In the genomic region with DNA sequence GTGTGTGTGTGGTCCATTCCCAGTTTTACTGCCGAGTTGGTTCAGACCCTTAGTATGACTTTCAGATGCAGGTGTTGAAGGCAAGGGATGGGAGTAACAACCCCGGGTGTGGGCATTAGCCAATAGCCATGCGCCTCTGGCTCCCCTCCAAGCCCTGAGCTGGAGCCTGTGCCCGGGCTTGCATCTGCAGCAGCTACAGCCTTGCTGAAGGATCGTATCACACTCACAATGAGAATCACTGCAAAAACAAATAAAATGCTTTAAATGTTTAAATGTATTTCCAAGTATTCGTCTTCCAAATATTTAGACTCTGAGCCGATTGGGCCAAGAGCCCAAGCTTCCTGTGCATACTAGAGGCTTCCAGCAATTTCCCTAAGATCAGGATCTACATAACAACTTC, we compare ENCODE assay signal across 8 mouse cellular contexts.
DNase-seq lines count a peak whose midpoint lies in the region; ATAC-seq and TF ChIP-seq lines count a peak whose summit lies in the region.

No protein-coding gene starts in this region.

- no peak overlapping the region for H3K9ac ChIP-seq in intestine, postnatal 0 days (ENCODE audit: low read depth, low read length)
- no peak overlapping the region for H3K9ac ChIP-seq in limb, embryonic 14.5 days (ENCODE audit: low read depth, low read length, severe bottlenecking)

- H3K4me2 ChIP-seq in intestine, postnatal 0 days (replicated peaks; ENCODE audit: low read depth), result no peak overlapping the region
- H3K4me2 ChIP-seq in limb, embryonic 14.5 days (replicated peaks; ENCODE audit: low read depth, low read length, severe bottlenecking), result no peak overlapping the region

- peaks cover 12% of the 10 kb centered on the region; the same call in 1 of the 2 replicates for H3K4me1 ChIP-seq in intestine, postnatal 0 days (replicated peaks; ENCODE audit: control insufficient read depth, insufficient read depth, low read length)
- H3K4me1 ChIP-seq in limb, embryonic 14.5 days (ENCODE audit: control insufficient read depth, insufficient read depth, low read length), result peaks cover 27% of the 10 kb centered on the region

- H3K9me3 ChIP-seq in intestine, postnatal 0 days (ENCODE audit: control insufficient read depth), result no peaks in the 10 kb centered on the region
- no peaks in the 10 kb centered on the region for H3K9me3 ChIP-seq in limb, embryonic 14.5 days (ENCODE audit: control insufficient read depth, low read length)

- H3K4me3 ChIP-seq in intestine, postnatal 0 days (ENCODE audit: low read depth, low read length), result no peak overlapping the region
- no peak overlapping the region for H3K4me3 ChIP-seq in limb, embryonic 14.5 days (replicated peaks; ENCODE audit: low read length)

- no peak for TF ChIP-seq POLR2A in limb, embryonic 14.5 days (IDR thresholded peaks at IDR 0.05; ENCODE audit: borderline replicate concordance, extremely low read depth, insufficient read depth, insufficient read length)

- no peaks in the 10 kb centered on the region for H3K27me3 ChIP-seq in intestine, postnatal 0 days (replicated peaks; ENCODE audit: control insufficient read depth, insufficient read depth, low read length)
- H3K27me3 ChIP-seq in limb, embryonic 14.5 days (ENCODE audit: control insufficient read depth, insufficient read depth, low read length), result no peaks in the 10 kb centered on the region

- H3K36me3 ChIP-seq in intestine, postnatal 0 days (ENCODE audit: control insufficient read depth, insufficient read depth), result no peaks in the 10 kb centered on the region
- no peaks in the 10 kb centered on the region for H3K36me3 ChIP-seq in limb, embryonic 14.5 days (ENCODE audit: control insufficient read depth, insufficient read depth, low read length)

- ATAC-seq in frontal cortex, adult (ENCODE audit: low TSS enrichment), result no peak
- ATAC-seq in intestine, postnatal 0 days, result no peak
- no peak for ATAC-seq in limb, embryonic 14.5 days (ENCODE audit: low FRiP score, low read depth)

- WGBS in intestine, postnatal 0 days, result 42% methylated on average over 7 of the region's 7 CpGs
- WGBS in limb, embryonic 14.5 days, result 30% methylated on average over 7 of the region's 7 CpGs

- TF ChIP-seq CTCF in intestine, postnatal 0 days (IDR thresholded peaks at IDR 0.05; ENCODE audit: low read depth), result no peak

- DNase-seq in frontal cortex, postnatal 36 days (ENCODE audit: low spot score in 2 of 2), result peak; percentile 30 to 48
- peak; percentile 73 for DNase-seq in Muller cell, postnatal 12 days (ENCODE audit: inconsistent ontology term)
- peak; percentile 49 to 76 for DNase-seq in cerebellum, postnatal 4 days (ENCODE audit: low spot score in 2 of 2)
- DNase-seq in limb, embryonic 14.5 days (ENCODE audit: low spot score), result peak; percentile 56
- peak; percentile 66 for DNase-seq in urinary bladder, adult 2 months (ENCODE audit: low spot score)
- no peak for DNase-seq in thymus, adult 18-20 months

- peak overlapping the region; percentile 41; the same call in 1 of the 2 replicates for H3K27ac ChIP-seq in intestine, postnatal 0 days (ENCODE audit: low read depth, low read length)
- H3K27ac ChIP-seq in limb, embryonic 14.5 days (replicated peaks; ENCODE audit: low read depth, low read length), result no peak overlapping the region

Comparison
In these comparisons a context has a peak if more than half of its experiments do, and no peak if none do; other contexts are left out.
1. DNase-seq: peak in frontal cortex, postnatal 36 days (2 of 2), Muller cell, postnatal 12 days (single experiment), cerebellum, postnatal 4 days (2 of 2), limb, embryonic 14.5 days (single experiment) and urinary bladder, adult 2 months (single experiment); none in thymus, adult 18-20 months (0 of 2).